Mouse (Mus musculus) forebrain, embryonic 11.5 days (tissue): Measurements from ENCODE around the gene Hps1. TPM values are rescaled to one million over a fixed set of nuclear protein-coding genes. Genes with fewer than 3 reads are reported as not detected.
A peak's percentile ranks its signal among the peaks of the same experiment; 100 is the strongest.

Source experiments
- ATAC-seq: fragments of 200-750 bp; cut with Nextera tagmentation; replicated peaks from 2 replicates; pipeline ENCODE4 v1.8.0; 2017; ENCODE audit warnings: moderate TSS enrichment; ENCODE audit not compliant: low FRiP score
- DNase-seq: peaks from one replicate; pipeline ENCODE4 v3.0.0-alpha.2; 2017; ENCODE audit warnings: low spot score
- H3K27ac ChIP-seq: fragments of 300-500 bp; sonication (generic); 2 replicates; pipeline ENCODE4 v1.5.1; 2014; ENCODE audit warnings: low read depth, low read length
- H3K27me3 ChIP-seq: fragments of 300-500 bp; sonication (generic); 2 replicates; pipeline ENCODE4 v1.6.1; 2014; ENCODE audit warnings: mild to moderate bottlenecking, low read length, mixed read lengths; ENCODE audit not compliant: control insufficient read depth, insufficient read depth
- H3K36me3 ChIP-seq: fragments of 300-500 bp; sonication (generic); 2 replicates; pipeline ENCODE4 v1.6.1; 2014; ENCODE audit warnings: mild to moderate bottlenecking, low read length, moderate library complexity, mixed read lengths; ENCODE audit not compliant: control insufficient read depth, insufficient read depth
- H3K4me1 ChIP-seq: fragments of 300-500 bp; sonication (generic); replicated peaks from 2 replicates; pipeline ENCODE4 v1.6.1; 2014; ENCODE audit warnings: low read length, mixed read lengths; ENCODE audit not compliant: control insufficient read depth, insufficient read depth
- H3K4me2 ChIP-seq: fragments of 300-500 bp; sonication (generic); 2 replicates; pipeline ENCODE4 v1.6.1; 2014; ENCODE audit warnings: low read depth, mild to moderate bottlenecking, low read length, moderate library complexity, mixed read lengths; ENCODE audit not compliant: severe bottlenecking
- H3K4me3 ChIP-seq: fragments of 300-500 bp; sonication (generic); 2 replicates; pipeline ENCODE4 v1.5.1; 2014; ENCODE audit warnings: low read depth, low read length
- H3K9ac ChIP-seq: fragments of 300-500 bp; sonication (generic); 2 replicates; pipeline ENCODE4 v1.6.1; 2014; ENCODE audit warnings: low read length
- H3K9me3 ChIP-seq: fragments of 300-500 bp; sonication (generic); 2 replicates; pipeline ENCODE4 v1.6.1; 2016; ENCODE audit warnings: low read length, mixed read lengths; ENCODE audit not compliant: control insufficient read depth
- WGBS: fragments of 180-500 bp; shearing (Covaris S2); extraction: QIAGEN DNeasy Blood & Tissue Kit; methylation state at CpG from one replicate; pipeline ENCODE4 v1.1.7; 2014; 5-methylcytosine and 5-hydroxymethylcytosine counted together
- polyA plus RNA-seq: library from polyadenylated mRNA; unstranded; fragments of >200 nt; fragmentation: Nextera tagmentation; extraction: Ambion mirVana; gene quantifications from 2 replicates; pipeline ENCODE4 v1.2.1, GENCODE M21; 2014

Hps1 gene
- polyA plus RNA-seq, 1 experiment from 2014 or later = 17.2 TPM

GRCm38 (mm10) chr19:42770141-42770872, 9.5 kb downstream of the Hps1 start:
- H3K9me3 ChIP-seq = no peaks in the 10 kb centered on the region
- no peaks in the 10 kb centered on the region for H3K36me3 ChIP-seq
- no peaks in the 10 kb centered on the region for H3K27me3 ChIP-seq
- H3K9ac ChIP-seq = no peak overlapping the region
- no peaks in the 10 kb centered on the region for H3K4me1 ChIP-seq
- ATAC-seq (no peak), DNase-seq (no peak)
- no peak overlapping the region for H3K4me2 ChIP-seq
- H3K27ac ChIP-seq = no peak overlapping the region
- H3K4me3 ChIP-seq = no peak overlapping the region
- 88% methylated on average over 23 of the region's 23 CpGs for WGBS

- no peaks in the 10 kb centered on the region for H3K9me3 ChIP-seq
- no peak overlapping the region for H3K27ac ChIP-seq
- no peak overlapping the region for H3K4me2 ChIP-seq
- ATAC-seq (no peak), DNase-seq (no peak)
- no peak overlapping the region for H3K4me3 ChIP-seq
- H3K27me3 ChIP-seq = no peaks in the 10 kb centered on the region
- 93% methylated on average over 10 of the region's 10 CpGs for WGBS
- no peaks in the 10 kb centered on the region for H3K4me1 ChIP-seq
- no peaks in the 10 kb centered on the region for H3K36me3 ChIP-seq
- no peak overlapping the region for H3K9ac ChIP-seq
Observed at GRCm38 (mm10) chr19:42769648-42770047, 10.1 kb downstream of the Hps1 start.

- Histone ChIP-seq H3K4me1 (no peaks in the 10 kb centered on the region; the same call in 1 of the 2 replicates), H3K4me2 (no peak overlapping the region), H3K27me3 (no peaks in the 10 kb centered on the region), H3K4me3 (no peak overlapping the region), H3K27ac (no peak overlapping the region), H3K9ac (no peak overlapping the region), H3K9me3 (no peaks in the 10 kb centered on the region), H3K36me3 (no peaks in the 10 kb centered on the region)
- no peak for ATAC-seq
- no peak for DNase-seq
- WGBS = 67% methylated on average over 8 of the region's 8 CpGs
Observed at GRCm38 (mm10) chr19:42767361-42767760, 12.4 kb downstream of the Hps1 start.

GRCm38 (mm10) chr19:42764398-42764797, 15.4 kb downstream of the Hps1 start:
- WGBS = 77% methylated on average over 10 of the region's 10 CpGs
- ATAC-seq (no peak), DNase-seq (no peak)

GRCm38 (mm10) chr19:42756671-42757070, 23.1 kb downstream of the Hps1 start:
- no peaks in the 10 kb centered on the region for H3K36me3 ChIP-seq
- H3K4me1 ChIP-seq = peaks cover 8% of the 10 kb centered on the region
- ATAC-seq = no peak

More at GRCm38 (mm10) chr19:42764398-42764797, 15.4 kb downstream of the Hps1 start:
- Histone ChIP-seq H3K4me1 (no peaks in the 10 kb centered on the region; the same call in 1 of the 2 replicates), H3K4me2 (no peak overlapping the region), H3K9me3 (no peaks in the 10 kb centered on the region), H3K4me3 (no peak overlapping the region), H3K27ac (no peak overlapping the region), H3K36me3 (no peaks in the 10 kb centered on the region), H3K9ac (no peak overlapping the region), H3K27me3 (no peaks in the 10 kb centered on the region)

GRCm38 (mm10) chr19:42755148-42755870, 24.5 kb downstream of the Hps1 start:
- ATAC-seq = no peak
- peaks cover 8% of the 10 kb centered on the region for H3K4me1 ChIP-seq

More at GRCm38 (mm10) chr19:42756671-42757070, 23.1 kb downstream of the Hps1 start:
- Histone ChIP-seq H3K9ac (no peak overlapping the region), H3K27ac (no peak overlapping the region), H3K27me3 (no peaks in the 10 kb centered on the region), H3K9me3 (no peaks in the 10 kb centered on the region), H3K4me2 (no peak overlapping the region), H3K4me3 (no peak overlapping the region)
- 87% methylated on average over 6 of the region's 6 CpGs for whole genome bisulfite sequencing
- DNase-seq = no peak

GRCm38 (mm10) chr19:42753141-42753917, 26.4 kb downstream of the Hps1 start:
- Histone ChIP-seq H3K27me3 (no peaks in the 10 kb centered on the region), H3K9me3 (no peaks in the 10 kb centered on the region), H3K4me1 (peaks cover 8% of the 10 kb centered on the region), H3K36me3 (no peaks in the 10 kb centered on the region), H3K4me2 (peak overlapping the region; percentile 52; the same call in 1 of the 2 replicates), H3K9ac (no peak overlapping the region), H3K27ac (no peak overlapping the region), H3K4me3 (no peak overlapping the region)
- peak; percentile 28; the same call in 1 of the 2 replicates for ATAC-seq
- DNase-seq = peak; percentile 63
- WGBS = 39% methylated on average over 11 of the region's 11 CpGs

More at GRCm38 (mm10) chr19:42755148-42755870, 24.5 kb downstream of the Hps1 start:
- Histone ChIP-seq H3K4me3 (no peak overlapping the region), H3K27me3 (no peaks in the 10 kb centered on the region), H3K9ac (no peak overlapping the region), H3K4me2 (no peak overlapping the region), H3K36me3 (no peaks in the 10 kb centered on the region), H3K9me3 (no peaks in the 10 kb centered on the region), H3K27ac (no peak overlapping the region)
- 85% methylated on average over 15 of the region's 15 CpGs for WGBS
- DNase-seq = no peak

- Histone ChIP-seq H3K9ac (peak within 1 kb of the TSS; percentile 54), H3K4me2 (peak within 1 kb of the TSS; percentile 52), H3K36me3 (no peaks in the 10 kb centered on the region), H3K27me3 (no peaks in the 10 kb centered on the region), H3K4me3 (peak within 1 kb of the TSS; percentile 21; the same call in 1 of the 2 replicates), H3K27ac (no peak within 1 kb of the TSS), H3K9me3 (no peaks in the 10 kb centered on the region), H3K4me1 (peaks cover 8% of the 10 kb centered on the region)
- ATAC-seq (peak; percentile 87), DNase-seq (peak; percentile 83)
- 7% methylated on average over 22 of the region's 22 CpGs for WGBS
Observed at GRCm38 (mm10) chr19:42752363-42752931, 27.3 kb downstream of the Hps1 start, which contains the start of gene Pyroxd2. TSS of gene Pyroxd2 (minus strand) at chr19:42752775.
